Mouse (Mus musculus) small intestine, adult 2 months (tissue): ENCODE results near the gene Ptpn14.

ENCODE experiments used
- CTCF ChIP-seq: fragments of 200-500 bp; IDR thresholded peaks from 2 replicates; pipeline ENCODE4 v1.5.1; 2012; ENCODE audit warnings: low read depth, mild to moderate bottlenecking, control low read depth, inconsistent platforms, low read length, moderate library complexity, mixed read lengths; ENCODE audit not compliant: insufficient replicate concordance, insufficient read length; ENCODE audit errors: extremely low read depth
- POLR2A ChIP-seq: fragments of 200-500 bp; IDR thresholded peaks from 2 replicates; pipeline ENCODE4 v1.6.1; 2012; ENCODE audit warnings: low read depth, mild to moderate bottlenecking, control low read depth, inconsistent platforms, low read length, moderate library complexity

GRCm38 (mm10) chr1:189700186-189700585 is 27.9 kb upstream of the Ptpn14 start:
- TF ChIP-seq CTCF (no peak), POLR2A (no peak)
